Mouse (Mus musculus): Measurements from ENCODE around the gene Meis2. TPM values are rescaled to one million over a fixed set of nuclear protein-coding genes. Genes with fewer than 3 reads are reported as not detected.

Gene Meis2
- total RNA-seq, 2 experiments from 2014 or later: 40.7 to 41.2 TPM

- no peak for DNase-seq (ENCODE audit: low spot score in 2 of 2)
These were observed 105.0 kb downstream of the Meis2 start for GRCm38 (mm10) chr2:115960615-115961014.

GRCm38 (mm10) chr2:115956786-115957185 is 108.9 kb downstream of the Meis2 start:
- no peak for DNase-seq (ENCODE audit: low spot score in 2 of 2)

- DNase-seq (ENCODE audit: low spot score in 2 of 2): no peak
These were observed 115.0 kb downstream of the Meis2 start for GRCm38 (mm10) chr2:115950645-115951044.

GRCm38 (mm10) chr2:115948630-115949426 is 116.8 kb downstream of the Meis2 start:
- DNase-seq (ENCODE audit: low spot score in 2 of 2): no peak

- no peak for DNase-seq (ENCODE audit: low spot score in 2 of 2)
These were observed 117.9 kb downstream of the Meis2 start for GRCm38 (mm10) chr2:115947714-115948226.

GRCm38 (mm10) chr2:115943044-115943443 is 122.6 kb downstream of the Meis2 start:
- no peak for DNase-seq (ENCODE audit: low spot score in 2 of 2)

- no peak for DNase-seq (ENCODE audit: low spot score in 2 of 2)
These were observed 125.8 kb downstream of the Meis2 start for GRCm38 (mm10) chr2:115939849-115940248.

- DNase-seq (ENCODE audit: low spot score in 2 of 2): peak; percentile 14 to 25
These were observed 126.6 kb downstream of the Meis2 start for GRCm38 (mm10) chr2:115938926-115939563.

- DNase-seq (ENCODE audit: low spot score in 2 of 2): peak in 1 of 2 experiments; percentile 12
These were observed 127.3 kb downstream of the Meis2 start for GRCm38 (mm10) chr2:115938296-115938695.

- DNase-seq (ENCODE audit: low spot score in 2 of 2): no peak
These were observed 127.7 kb downstream of the Meis2 start for GRCm38 (mm10) chr2:115937896-115938295.

GRCm38 (mm10) chr2:115936786-115937185 is 128.9 kb downstream of the Meis2 start:
- no peak for DNase-seq (ENCODE audit: low spot score in 2 of 2)

- no peak for DNase-seq (ENCODE audit: low spot score in 2 of 2)
These were observed 131.3 kb downstream of the Meis2 start for GRCm38 (mm10) chr2:115934299-115934698.

- no peak for DNase-seq (ENCODE audit: low spot score in 2 of 2)
These were observed 132.4 kb downstream of the Meis2 start for GRCm38 (mm10) chr2:115933259-115933658.

GRCm38 (mm10) chr2:115925744-115926143 is 139.9 kb downstream of the Meis2 start:
- DNase-seq (ENCODE audit: low spot score in 2 of 2): no peak

GRCm38 (mm10) chr2:115924472-115924871 is 141.2 kb downstream of the Meis2 start:
- no peak for DNase-seq (ENCODE audit: low spot score in 2 of 2)

GRCm38 (mm10) chr2:115923247-115923646 is 142.4 kb downstream of the Meis2 start:
- DNase-seq (ENCODE audit: low spot score in 2 of 2): no peak

- DNase-seq (ENCODE audit: low spot score in 2 of 2): no peak
These were observed 144.0 kb downstream of the Meis2 start for GRCm38 (mm10) chr2:115921687-115922086.

GRCm38 (mm10) chr2:115920336-115920951 is 145.2 kb downstream of the Meis2 start:
- no peak for DNase-seq (ENCODE audit: low spot score in 2 of 2)

- no peak for DNase-seq (ENCODE audit: low spot score in 2 of 2)
These were observed 146.2 kb downstream of the Meis2 start for GRCm38 (mm10) chr2:115919141-115920071.

- no peak for DNase-seq (ENCODE audit: low spot score in 2 of 2)
These were observed 147.1 kb downstream of the Meis2 start for GRCm38 (mm10) chr2:115918561-115918960.

- DNase-seq (ENCODE audit: low spot score in 2 of 2): no peak
These were observed 151.1 kb downstream of the Meis2 start for GRCm38 (mm10) chr2:115914539-115914938.

Measured in layer of hippocampus, adult 18-20 months (tissue).